Mouse (Mus musculus) adrenal gland, postnatal 4 days (tissue): ENCODE measurements around the gene Oxsr1. TPM values are rescaled to one million over a fixed set of nuclear protein-coding genes. Genes with fewer than 3 reads are reported as not detected.
"Not testable (repeated sequence)": the region's sequence is repeated elsewhere in the genome, so short reads cannot be mapped to it uniquely, and the experiment has no call there.

Source experiments
- DNase-seq, 2 experiments: peaks; one replicate each; pipeline ENCODE4 v3.0.0; 2021 to 2022; ENCODE audit warnings: low spot score in 2 of 2, mixed read lengths in 2 of 2
- long read RNA-seq, 2 experiments: library from polyadenylated mRNA; stranded (forward); transcript quantifications; one replicate each; pipeline ENCODE4 v2.0.0; 2021
- total RNA-seq, 2 experiments: library from RNA; stranded (reverse); gene quantifications; 2 replicates each; pipeline ENCODE4 v1.2.3; 2021

The Oxsr1 gene
- 10 to 100 TPM; 36.0 to 39.5 TPM for total RNA-seq
- long read RNA-seq, experiment 1, full-length matches to known transcripts, result 9 of 17 reads
- long read RNA-seq, experiment 1, partial matches to known transcripts, result 2 of 17 reads
- long read RNA-seq, experiment 1, other reads (novel, unspliced or antisense), result 6 of 17 reads
- long read RNA-seq, experiment 2, full-length matches to known transcripts, result 27 of 41 reads
- long read RNA-seq, experiment 2, partial matches to known transcripts, result 3 of 41 reads
- long read RNA-seq, experiment 2, other reads (novel, unspliced or antisense), result 11 of 41 reads

GRCm38 (mm10) chr9:119322289-119323259, at the start of gene Oxsr1:
TSS of gene Oxsr1 (minus strand) at chr9:119322427.
- DNase-seq, result peak; percentile 90 to 96

DNA sequence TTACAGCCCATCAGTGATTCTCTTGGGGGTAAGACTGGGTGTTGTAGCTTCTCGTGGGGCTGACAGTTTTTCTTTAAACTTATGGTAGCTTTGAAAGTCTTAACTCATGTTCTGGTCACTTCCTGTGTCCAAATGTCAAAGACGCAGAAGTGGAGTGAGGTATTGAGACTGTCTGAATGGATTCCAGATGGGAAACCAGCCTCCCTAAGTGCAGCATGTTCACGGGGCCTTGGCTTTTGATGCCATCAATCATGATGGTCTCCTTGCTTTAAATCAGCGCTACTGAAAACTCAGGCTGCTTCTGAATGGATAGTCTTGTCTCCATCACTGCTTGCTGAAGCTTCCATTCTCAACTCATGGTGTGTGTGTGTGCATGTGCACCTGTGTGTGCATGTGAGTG, 49.0 kb upstream of the Oxsr1 start:
- no peak for DNase-seq

DNA sequence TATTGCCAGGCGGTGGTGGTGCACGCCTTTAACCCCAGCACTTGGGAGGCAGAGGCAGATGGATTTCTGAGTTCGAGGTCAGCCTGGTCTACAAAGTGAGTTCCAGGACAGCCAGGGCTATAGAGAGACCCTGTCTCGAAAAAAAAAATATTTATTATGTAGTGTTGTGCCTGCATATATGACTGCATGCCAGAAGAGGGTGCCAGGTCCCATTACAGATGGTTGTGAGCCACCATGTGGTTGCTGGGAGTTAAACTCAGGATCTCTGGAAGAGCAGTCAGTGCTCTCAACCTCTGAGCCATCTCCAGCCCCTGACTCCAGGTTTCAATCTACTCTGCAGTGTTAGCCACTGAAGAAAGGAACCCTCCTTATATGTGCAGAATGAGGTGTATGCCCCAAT, 48.5 kb upstream of the Oxsr1 start:
- DNase-seq, result not testable (repeated sequence)

- no peak for DNase-seq
Measured at GRCm38 (mm10) chr9:119368367-119368766, 46.1 kb upstream of the Oxsr1 start.

- DNase-seq, result no peak
Measured at GRCm38 (mm10) chr9:119365284-119365683, 43.1 kb upstream of the Oxsr1 start, which contains the start of gene Slc22a14. TSS of gene Slc22a14 (minus strand) at chr9:119365553.

DNA sequence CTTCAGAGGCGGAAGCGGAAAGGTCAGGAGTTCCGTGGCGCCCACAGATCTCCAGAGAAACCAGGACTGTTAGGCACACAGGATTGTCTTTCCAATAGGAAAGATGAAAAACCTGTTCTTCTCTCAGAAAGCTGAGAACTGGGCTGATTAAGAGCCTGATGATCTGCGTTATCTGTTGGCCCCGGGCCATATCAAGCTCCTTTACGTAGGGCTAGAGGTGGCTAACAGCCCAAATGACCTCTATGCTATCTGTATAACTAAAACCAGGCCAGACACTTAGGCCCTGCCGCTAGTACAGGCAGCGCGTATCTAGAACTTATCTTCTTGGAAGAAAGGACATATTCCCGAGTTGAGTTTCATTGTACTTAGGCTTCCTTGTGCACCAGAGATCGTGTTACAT, 41.0 kb upstream of the Oxsr1 start:
- DNase-seq, result no peak

GRCm38 (mm10) chr9:119361416-119361815, 39.2 kb upstream of the Oxsr1 start:
- no peak for DNase-seq

GRCm38 (mm10) chr9:119358058-119358429, 35.8 kb upstream of the Oxsr1 start:
- no peak for DNase-seq

DNA sequence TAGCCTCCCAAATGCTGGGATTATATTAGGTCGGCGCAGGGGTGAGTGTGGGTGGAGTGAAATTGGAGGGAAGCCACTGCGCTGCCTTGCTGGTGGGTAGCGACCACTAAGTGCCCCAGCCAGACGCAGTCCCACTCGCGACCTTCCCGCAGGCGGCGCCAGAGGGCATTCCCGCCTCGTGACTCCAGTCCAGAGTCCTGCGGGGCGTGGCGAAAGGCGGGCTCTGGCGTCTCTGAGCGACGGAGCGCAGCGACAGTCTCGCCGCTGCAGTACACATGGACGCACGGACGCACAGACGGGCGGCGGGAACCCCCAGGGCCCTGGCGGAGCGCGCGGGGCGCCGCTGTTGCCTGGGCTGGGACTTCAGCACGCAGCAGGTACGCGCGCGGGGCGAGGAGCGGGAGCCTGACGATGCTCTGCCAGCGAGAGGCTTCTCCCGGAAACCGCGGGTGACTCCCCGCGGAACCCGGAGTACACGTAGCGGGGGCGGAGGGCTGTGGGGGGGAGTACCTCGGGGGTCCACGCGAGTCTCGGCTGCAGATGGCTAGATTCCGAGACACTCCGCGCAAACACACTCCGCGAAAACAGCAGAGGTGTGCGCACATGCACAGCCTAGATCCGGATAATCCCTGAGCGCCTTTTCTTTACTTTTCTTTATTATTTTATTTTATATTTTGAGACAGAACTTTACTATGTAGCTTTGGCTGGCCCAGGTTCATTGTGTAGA, 35.3 kb upstream of the Oxsr1 start, which contains the start of gene Xylb:
Gene Xylb, plus strand, starts transcription at position 51 of the 727 bp plus-strand sequence.
- DNase-seq, result peak; percentile 84 to 86

- no peak for DNase-seq
Measured at GRCm38 (mm10) chr9:119355943-119356342, 33.7 kb upstream of the Oxsr1 start.

DNA sequence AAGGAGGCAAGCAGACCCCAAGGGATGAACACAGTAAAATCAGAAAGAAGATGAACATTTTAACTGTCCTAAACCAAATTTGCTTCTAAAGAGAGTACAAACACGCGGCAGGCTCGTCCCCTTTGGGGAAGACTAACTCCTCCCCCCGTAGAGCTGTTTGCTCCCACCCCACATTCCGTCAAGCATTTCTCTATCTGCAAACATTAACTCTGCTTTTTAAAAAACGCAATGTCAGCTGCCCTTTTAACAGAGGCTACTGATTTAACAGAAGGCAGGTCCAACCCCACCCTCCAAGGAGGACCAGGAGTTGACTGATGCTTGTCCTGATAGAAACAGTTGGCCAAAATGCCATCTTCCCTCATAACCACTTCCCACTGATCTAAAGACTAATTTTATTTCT, 31.7 kb upstream of the Oxsr1 start:
- no peak for DNase-seq

- DNase-seq, result peak; percentile 60 to 72
Measured at GRCm38 (mm10) chr9:119352060-119352459, 29.8 kb upstream of the Oxsr1 start.

DNA sequence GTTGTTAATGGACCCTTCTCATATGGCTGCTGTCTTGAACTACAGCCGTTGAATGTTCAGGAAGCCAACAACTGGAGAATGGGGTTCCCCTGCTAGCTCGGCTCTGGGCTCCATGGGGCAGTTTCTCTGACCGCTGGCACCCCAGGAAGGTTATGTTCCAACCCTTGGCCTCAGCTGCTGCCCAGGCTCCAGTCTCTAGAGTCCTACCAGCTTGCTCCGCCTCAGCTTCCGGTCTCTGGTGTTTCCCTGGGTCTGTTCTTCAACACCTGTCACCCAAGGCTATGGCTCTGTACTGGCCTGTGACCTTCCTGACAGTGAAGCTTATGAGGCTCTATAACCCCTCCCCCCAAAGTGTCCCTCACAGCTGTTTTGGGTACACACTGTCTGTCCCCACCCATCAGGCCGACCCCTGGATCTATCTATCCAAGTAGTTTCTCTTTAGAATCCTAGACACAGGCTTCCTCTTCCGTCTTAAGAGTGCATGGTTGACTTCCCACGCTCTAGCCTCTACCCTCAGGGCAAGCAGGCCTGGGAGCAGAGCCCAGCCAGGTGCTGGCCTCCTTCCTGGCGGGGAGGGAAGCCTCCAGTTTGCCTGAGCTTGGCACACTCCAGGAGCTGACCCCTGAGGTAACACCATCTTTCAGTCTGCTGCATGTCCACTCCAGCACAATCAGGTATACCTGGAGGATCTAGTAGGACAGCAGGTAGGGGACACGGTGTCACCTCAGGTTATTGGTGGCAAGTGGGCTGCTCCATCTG, 28.9 kb upstream of the Oxsr1 start:
- DNase-seq, result no peak

DNA sequence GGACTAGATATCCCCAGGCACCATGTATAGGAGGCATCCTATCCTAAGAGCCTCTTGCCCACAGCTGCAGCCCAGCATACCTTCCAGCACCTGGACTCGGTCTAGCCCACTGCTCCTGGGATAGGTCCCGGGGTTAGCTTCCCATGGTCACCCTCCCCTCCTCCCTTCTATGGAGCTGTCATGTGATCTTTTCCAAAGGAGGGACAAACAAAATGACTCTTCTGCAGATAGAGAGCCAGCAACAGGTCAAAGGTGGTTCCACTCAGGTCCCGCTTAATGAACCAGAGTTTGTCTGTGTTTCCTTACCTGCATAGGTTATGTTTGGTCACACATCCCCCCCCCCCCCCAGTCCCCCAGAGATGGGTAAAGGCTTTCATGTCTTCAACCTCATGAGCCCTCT, 28.3 kb upstream of the Oxsr1 start:
- no peak for DNase-seq

DNA sequence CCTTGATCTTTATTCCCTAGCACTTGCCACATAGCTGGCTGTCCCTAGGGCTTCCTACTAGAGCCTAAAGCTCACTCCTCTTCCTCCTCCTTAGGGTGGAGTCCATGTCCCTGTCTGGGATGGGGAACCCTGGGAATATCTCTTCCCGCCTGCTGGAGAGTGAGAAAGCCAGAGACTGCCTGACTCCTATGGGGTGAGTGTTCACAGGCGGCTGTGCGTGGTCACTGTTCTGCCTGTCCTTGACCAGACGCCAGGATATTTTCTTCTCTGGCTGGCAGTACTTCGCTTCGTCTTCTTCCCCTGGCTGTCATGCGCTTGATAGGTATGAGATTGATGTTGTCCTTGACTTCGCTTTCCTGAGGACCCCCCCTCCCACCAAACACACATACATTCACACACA, 24.1 kb upstream of the Oxsr1 start:
- no peak for DNase-seq

DNA sequence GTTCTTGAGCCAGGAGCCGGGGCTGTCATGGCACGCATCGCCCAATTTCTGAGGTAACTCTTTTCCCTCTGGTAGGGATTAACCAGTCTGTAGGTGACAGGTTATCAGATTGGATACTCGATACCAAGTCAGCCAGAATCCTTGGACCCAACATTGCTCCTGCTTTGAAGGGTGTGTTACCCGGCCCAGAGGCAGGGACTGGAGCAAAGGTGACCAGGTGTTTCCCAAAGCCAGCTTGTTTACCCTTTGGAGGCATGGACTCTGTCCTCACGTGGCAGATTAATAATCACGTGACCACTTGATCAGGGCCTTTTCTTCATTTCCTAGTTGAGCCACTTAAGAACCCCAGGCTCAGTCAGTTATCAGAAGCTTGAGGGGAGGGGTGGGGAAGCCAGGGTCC, 20.5 kb upstream of the Oxsr1 start:
- no peak for DNase-seq

DNA sequence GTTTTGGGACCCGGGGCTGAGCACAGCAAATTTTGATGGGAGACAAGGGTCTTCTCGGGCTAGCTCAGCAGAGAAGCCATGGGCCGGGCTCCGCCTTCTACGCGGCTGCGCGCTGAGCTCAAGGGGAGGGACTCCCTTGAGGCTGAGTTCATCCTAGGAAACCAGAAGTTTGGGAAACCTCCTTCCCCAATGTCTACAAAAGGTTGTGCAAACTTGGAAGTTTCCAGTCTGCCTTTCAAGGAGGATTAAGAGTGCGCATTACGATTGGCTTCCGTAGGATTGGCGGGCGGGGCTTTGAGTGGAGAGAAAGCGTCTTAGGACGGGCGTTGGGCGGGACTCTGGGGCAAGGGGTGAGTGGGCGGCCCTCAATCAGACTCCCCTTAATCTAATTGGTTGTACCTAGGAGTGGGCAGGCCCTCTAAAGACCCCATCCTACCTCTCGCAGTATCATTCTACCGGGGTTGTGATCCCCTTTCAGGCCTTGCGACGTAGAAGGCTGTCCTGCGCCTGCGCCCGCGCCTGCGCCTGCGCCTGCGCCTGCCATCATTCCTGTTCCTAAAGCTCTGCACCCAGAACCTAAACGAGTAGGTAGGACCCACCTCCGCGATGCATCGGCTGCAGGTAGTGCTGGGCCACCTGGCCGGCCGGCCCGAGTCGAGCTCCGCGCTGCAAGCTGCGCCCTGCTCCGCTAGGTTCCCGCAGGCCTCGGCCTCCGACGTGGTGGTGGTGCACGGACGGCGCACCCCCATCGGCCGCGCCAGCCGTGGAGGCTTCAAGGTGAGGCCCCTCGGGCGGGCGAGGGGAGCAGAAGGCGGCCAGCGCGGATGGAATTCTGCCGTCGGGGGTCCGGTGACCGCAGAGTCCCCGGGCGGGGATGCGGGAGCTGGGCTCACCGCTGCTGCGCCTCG, 18.9 kb upstream of the Oxsr1 start, which contains the start of gene Myd88:
Gene Myd88, minus strand, starts transcription at position 503 of the 908 bp plus-strand sequence.
- DNase-seq, result peak; percentile 68 to 90

- DNase-seq, result no peak
Measured at GRCm38 (mm10) chr9:119340212-119340580, 18.0 kb upstream of the Oxsr1 start.

DNA sequence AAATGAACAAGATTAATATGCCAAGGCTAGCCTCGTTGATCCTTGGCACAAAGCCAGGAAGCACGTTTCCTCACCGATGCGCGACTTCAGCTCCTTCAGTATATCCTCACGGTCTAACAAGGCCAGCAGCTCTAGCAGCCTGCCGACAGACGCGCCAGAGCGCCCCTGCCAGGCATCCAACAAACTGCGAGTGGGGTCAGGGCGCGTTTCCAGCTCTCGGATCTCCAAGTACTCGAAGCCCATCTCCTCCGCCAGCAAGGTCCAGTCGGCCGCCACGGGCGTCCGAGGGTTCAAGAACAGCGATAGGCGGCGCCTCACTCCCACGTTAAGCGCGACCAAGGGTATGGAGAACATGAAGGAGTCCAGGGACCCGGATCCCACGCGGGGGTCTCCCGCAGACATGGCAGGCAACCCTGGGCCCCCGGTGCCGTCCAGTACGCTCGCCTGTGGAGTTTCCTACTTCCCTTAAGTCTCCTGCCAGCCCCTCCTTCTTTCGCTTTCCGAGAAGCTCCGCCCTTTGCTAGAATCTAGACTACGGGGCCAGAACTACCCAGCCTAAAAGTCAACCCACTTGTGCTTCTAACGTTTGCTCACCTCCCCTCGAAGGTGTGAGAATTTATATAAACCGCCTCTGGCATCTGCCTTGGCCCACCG, 17.5 kb upstream of the Oxsr1 start, which contains the start of gene Acaa1a:
Gene Acaa1a, plus strand, starts transcription at position 119 of the 654 bp plus-strand sequence.
- peak in 1 of 2 experiments; percentile 52 for DNase-seq
